Mouse (Mus musculus) heart, postnatal 25 days (tissue): ENCODE measurements at regions not wholly inside any gene's neighbourhood (a gene's known extent, or its start where the extent isn't known, plus 50 kb on each side); places are given as distances from the start of the nearest gene placed in this dataset.

Experiments
- DNase-seq: peaks from one replicate; pipeline ENCODE4 v3.0.0; 2022; ENCODE audit warnings: low spot score
- intact Hi-C: fragments of 180-260 bp; cut with DNase I; formaldehyde crosslinking; loops from one replicate; pipeline ENCODE4 v1.15.1; 2025

DNA sequence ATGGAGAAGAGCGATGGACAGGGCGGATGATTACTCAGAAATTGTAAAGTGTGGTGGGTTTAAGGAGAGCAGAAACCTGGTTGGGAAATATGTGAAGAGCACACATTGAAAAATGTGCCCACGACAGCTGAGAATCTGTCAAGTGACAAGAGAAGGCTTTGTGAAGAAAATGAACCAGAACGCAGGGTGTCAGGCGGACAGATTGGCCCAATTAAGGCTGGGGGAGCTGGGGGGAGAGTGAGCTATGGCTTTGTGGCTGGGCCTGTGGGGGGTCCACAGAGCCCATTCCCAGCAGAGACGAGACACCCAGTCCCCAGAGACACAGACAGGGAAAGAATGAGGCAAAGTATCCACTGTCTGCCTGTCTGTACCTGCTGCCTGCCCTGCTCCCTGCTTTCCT, 153.3 kb downstream of the Shq1 start:
- intact Hi-C loops: no loop called here

GRCm38 (mm10) chr6:100512676-100513075, 158.3 kb downstream of the Shq1 start:
- intact Hi-C loops: loop anchor here (5.0 kb wide), 3 partner anchors 220 to 710 kb away; no protein-coding TSS in a partner anchor

More for the DNA sequence above, 153.3 kb downstream of the Shq1 start:
- no peak for DNase-seq

DNA sequence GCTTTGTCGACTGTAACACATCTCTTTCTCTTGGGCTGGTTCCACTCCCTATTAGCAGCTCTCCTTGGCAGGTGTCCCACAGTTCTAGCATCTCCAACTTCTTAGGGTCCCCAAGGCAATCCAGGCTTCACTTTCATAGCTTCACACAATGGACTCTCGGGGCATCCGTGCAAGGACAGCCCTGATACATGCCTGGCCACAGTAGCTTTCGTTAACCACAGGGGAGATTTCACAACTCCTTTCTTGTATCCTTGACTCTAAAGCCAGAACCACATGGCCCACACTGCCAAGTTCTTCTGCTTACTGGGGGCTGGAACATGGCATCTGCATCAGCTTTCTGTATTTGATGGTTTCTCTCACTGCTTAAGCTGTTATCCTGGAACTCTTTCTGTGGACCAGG, 160.3 kb downstream of the Shq1 start:
- intact Hi-C loops: loop anchor here (5.0 kb wide), 3 partner anchors 218 to 708 kb away; no protein-coding TSS in a partner anchor
- DNase-seq: no peak

More at GRCm38 (mm10) chr6:100512676-100513075, 158.3 kb downstream of the Shq1 start:
- no peak for DNase-seq

- intact Hi-C loops: no loop called here
- no peak for DNase-seq
Observed at GRCm38 (mm10) chr6:100505506-100506247, 165.3 kb downstream of the Shq1 start.

DNA sequence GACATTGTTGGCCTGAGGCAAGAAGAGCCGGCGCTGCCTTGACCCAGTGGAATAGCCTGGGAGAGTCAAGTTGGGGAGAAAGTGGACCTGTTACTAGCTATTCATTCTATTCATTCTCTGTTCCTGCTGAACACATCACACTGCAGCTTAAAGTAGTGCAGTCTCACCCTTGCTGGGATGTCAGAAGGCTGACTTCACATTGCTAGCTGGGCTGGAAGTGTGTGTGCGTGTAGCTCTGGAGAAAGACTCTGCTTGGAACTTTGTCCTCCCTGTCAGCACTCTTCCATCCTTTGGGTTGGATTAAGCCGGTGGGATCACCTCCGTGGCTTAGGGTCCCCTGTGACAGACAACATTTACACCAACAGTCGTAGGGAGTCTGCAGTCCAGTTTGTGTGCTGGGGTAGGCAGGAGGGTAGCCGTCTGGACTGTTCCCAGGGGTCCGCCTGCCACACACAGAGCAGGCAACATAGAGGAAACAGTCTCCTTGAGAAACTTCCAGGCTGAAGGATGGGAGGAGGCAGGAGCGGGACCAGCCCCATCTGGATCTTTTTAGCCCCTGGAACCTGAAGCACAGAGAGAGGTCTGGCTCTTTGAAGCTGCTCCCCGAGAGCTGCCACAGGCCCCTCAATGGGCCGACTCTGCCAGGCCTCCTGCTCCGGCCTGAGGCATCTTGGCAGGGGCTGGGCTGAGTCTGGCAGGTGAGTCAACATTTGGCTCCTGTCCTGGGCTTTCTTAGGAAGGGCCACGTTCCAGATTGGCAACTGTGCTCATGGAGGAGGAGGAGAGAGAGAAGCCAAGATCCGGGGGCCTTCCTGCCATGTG, 167.8 kb downstream of the Shq1 start:
- intact Hi-C loops: loop anchor here (5.0 kb wide), 1 partner anchor 216 kb away; the partner anchor contains the start of gene Rybp
- peak; percentile 23 for DNase-seq

- intact Hi-C loops: loop anchor here (5.0 kb wide), 1 partner anchor 215 kb away; the partner anchor contains the start of gene Rybp
- no peak for DNase-seq
Observed at GRCm38 (mm10) chr6:100502139-100502538, 168.8 kb downstream of the Shq1 start.

DNA sequence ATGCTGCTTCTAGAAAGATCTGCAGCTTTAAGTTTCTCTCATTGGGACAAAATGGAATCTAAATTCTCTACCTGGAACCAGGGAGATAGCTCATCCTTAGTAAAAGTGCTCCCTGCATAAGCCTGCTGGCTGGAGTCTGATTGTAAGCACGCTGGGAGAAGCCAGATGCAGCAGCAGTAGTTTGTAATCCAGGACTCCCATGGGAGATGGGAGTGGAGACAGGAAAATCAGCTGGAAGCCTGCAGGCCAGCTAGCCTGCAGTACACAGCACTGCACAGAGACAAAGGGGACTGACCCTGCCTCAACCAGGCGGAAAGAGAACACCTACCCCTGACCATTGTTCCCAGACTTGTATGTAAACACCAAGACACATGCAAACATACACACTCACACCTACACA, 170.2 kb downstream of the Shq1 start:
- intact Hi-C loops: loop anchor here (5.0 kb wide), 1 partner anchor 213 kb away; the partner anchor contains the start of gene Rybp
- peak; percentile 22 for DNase-seq

GRCm38 (mm10) chr6:100500060-100500459, 170.9 kb downstream of the Shq1 start:
- intact Hi-C loops: loop anchor here (5.0 kb wide), 1 partner anchor 213 kb away; the partner anchor contains the start of gene Rybp
- no peak for DNase-seq

DNA sequence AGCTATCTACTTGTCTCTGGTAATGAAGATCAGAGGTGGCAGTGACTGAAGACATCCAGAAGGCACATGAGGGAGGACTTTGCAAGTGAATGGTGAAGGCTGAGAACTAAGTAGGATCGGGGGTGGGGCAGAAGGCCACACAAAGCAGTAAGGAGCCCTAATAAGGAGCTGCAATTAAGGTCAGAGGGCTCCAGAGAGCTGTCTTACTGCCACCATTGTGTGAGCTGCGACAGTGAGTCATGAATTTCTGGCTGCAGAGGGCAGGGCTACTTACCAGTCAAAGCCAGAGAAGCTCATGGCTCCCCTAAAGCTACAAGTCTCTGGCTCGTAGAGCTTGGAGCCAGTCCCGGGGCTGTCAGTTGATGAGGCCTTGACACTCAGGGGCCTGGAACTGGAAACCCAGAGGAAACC, 172.1 kb downstream of the Shq1 start:
- intact Hi-C loops: no loop called here
- DNase-seq: no peak

DNA sequence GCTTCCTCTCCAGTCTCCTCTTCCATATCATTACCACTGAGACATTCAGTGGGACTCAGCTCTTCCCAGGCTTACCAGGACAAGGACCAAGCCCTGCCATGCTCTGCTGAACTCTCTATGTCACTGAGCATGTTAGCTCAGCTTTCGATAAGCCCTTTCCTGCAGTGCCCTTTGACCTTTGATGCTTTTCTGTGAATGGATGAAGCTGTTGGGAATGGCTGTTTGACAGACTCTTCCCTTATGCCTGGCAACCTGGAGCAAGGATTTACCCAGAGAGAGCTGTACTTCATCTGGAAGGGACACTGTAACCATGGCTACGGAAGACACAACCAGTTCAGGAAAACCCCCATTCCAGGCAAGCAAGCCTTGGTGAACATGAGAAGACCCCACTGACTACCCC, 172.8 kb downstream of the Shq1 start:
- no peak for DNase-seq
- intact Hi-C loops: no loop called here

GRCm38 (mm10) chr6:100496135-100496534, 174.8 kb downstream of the Shq1 start:
- intact Hi-C loops: no loop called here
- DNase-seq: no peak

- intact Hi-C loops: no loop called here
- DNase-seq: no peak
Observed at GRCm38 (mm10) chr6:100495131-100495530, 175.8 kb downstream of the Shq1 start.

DNA sequence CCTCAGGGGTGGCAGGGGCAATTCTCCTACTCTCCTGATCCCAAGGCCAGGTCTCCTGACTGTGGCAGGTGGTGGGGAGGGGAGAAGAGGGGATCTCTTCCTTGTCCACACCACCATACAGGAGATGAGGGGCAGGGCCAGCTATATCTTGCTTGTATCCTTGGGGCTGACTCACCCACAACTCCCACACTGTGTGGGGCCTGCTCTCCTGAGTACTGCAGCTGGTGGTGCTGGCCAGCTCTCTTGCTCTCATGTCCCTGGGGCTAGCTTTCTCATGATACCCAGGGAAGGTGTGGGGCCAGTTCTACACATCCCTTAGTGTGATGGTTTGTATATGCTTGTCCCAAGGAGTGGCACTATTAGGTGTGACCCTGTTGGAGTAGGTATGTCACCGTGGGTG, 177.4 kb downstream of the Shq1 start:
- DNase-seq: no peak
- intact Hi-C loops: no loop called here

- DNase-seq: no peak
- intact Hi-C loops: no loop called here
Observed at GRCm38 (mm10) chr6:100491811-100492210, 179.1 kb downstream of the Shq1 start.

DNA sequence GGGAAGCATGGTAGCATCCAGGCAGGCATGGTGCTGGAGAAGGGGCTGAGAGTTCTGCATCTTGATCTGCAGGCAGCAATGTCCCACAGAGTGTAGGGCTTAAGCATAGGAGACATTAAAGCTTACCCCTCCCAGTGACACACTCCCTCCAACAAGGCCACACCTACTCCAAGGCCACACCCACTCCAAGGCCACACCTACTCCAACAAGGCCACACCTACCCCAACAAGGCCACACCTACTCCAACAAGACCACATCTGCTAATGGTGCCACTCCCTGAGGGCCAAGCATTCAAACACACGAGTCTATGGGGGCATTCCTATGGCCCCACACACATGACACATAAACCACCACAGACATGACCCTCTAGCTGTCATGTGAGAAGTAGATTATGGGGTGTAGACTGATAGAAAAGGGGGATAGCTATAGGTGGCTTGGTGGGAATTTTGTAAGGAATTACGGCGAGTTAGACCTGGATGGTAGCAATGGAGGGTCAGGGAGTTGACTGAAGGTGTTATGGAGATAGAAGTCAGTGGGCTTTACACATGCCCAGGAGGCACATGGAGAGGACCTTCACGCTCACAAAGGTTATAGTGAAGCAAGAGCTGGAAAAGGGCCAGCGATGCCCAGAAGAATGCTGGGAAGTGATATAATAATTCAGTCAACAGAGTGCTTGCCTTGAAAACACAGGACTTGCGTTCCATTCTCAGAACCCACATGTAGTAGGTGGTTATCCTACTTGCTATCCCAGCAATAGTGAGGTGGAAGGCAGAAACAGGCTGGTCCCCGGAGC, 179.8 kb downstream of the Shq1 start:
- DNase-seq: no peak

GRCm38 (mm10) chr6:100483836-100484235, 187.1 kb downstream of the Shq1 start:
- no peak for DNase-seq
- intact Hi-C loops: no loop called here

More for the DNA sequence above, 179.8 kb downstream of the Shq1 start:
- intact Hi-C loops: no loop called here

DNA sequence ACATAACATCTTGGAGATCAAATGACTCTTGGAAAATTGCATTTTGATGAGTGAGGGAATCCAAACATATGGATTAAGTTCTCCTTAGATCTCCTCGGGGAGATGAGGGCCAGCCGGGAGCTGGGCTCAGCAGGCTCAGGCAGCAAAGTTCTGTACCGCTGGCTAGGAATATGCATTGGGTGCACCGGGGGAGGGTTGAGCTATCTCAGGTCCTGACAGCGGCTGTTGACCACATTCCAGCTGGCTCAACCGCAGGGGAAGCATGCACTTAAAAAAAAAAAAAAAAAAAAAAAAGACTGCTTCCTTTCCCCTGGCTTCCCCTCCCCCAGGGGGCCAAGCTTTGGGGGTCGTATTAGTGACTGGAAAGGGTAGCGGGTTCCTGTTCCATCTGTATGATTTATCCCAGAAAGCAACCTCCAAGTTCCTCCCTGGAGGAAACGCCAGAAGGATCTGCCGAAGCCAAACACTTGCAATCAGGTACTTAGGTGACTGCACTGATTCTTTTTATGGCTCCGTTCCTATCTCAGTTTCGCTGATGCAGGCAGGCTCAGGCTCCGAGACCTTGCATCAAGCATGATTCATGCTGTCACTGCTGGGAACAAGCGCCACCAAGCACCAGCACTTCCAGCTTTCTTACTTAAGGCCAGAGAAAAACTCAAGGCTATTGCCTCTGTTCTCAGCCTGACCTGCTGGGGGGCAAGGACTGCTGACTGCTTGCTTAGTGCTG, 187.7 kb downstream of the Shq1 start:
- intact Hi-C loops: no loop called here
- no peak for DNase-seq

DNA sequence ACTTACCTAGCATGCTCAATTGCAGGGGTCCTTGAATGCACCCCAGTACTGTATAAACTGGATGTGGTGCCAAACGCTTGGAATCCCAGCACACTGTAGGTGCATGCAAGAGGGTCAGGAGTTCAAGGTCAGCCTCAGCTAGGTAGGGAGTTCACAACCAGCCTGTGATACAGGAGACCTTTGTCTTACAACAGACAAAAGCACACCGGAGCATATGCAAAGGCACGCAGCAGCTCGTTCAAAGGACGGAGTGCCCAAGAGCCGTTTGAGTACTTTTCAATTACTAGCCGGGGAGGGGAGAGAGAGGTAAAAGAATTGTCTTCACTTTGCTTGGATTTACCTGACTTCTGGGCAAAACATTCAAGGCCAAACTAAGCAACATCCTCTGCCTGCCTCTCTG, 188.4 kb downstream of the Shq1 start:
- intact Hi-C loops: no loop called here
- DNase-seq: no peak

GRCm38 (mm10) chr6:100480525-100480924, 190.4 kb downstream of the Shq1 start:
- intact Hi-C loops: no loop called here
- DNase-seq: no peak
